Mouse (Mus musculus) CH12.LX (cell line): ENCODE measurements around the gene Yif1b. TPM values are rescaled to one million over a fixed set of nuclear protein-coding genes. Genes with fewer than 3 reads are reported as not detected.
A peak's percentile ranks its signal among the peaks of the same experiment; 100 is the strongest.

Experiments
- DNase-seq: peaks from one replicate; pipeline ENCODE4 v3.0.0-alpha.2; 2013; ENCODE audit errors: extremely low read depth
- H3K27ac ChIP-seq: 2 replicates; pipeline ENCODE4 v1.5.1; 2012; ENCODE audit warnings: low read depth, mild to moderate bottlenecking, control low read depth, moderate library complexity; ENCODE audit not compliant: insufficient read depth
- H3K27me3 ChIP-seq: replicated peaks from 2 replicates; pipeline ENCODE3; 2012; ENCODE audit warnings: inconsistent platforms
- H3K36me3 ChIP-seq, 2 experiments: replicated peaks in 1 of 2; 2 replicates each; pipeline versions ENCODE3 to v1.6.1; 2012; ENCODE audit warnings: inconsistent platforms in 1 of 2, low read length in 1 of 2, mild to moderate bottlenecking in 1 of 2, mixed read lengths in 1 of 2, moderate library complexity in 1 of 2; ENCODE audit not compliant: control insufficient read depth in 1 of 2, insufficient read depth in 1 of 2
- H3K4me1 ChIP-seq, 2 experiments: 2 replicates each; pipeline ENCODE4 v1.6.1; 2012; ENCODE audit warnings: inconsistent platforms in 1 of 2, moderate library complexity in 1 of 2; ENCODE audit not compliant: insufficient read depth in 2 of 2, control insufficient read depth in 1 of 2
- H3K4me2 ChIP-seq: 2 replicates; pipeline ENCODE4 v1.6.1; 2012; ENCODE audit warnings: low read depth, mild to moderate bottlenecking, control low read depth; ENCODE audit not compliant: poor library complexity, insufficient read depth, severe bottlenecking
- H3K4me3 ChIP-seq, 3 experiments: fragments of 150-350 bp in 1 of 3; sonication (generic) in 1 of 3; replicated peaks in 1 of 3; 2 replicates each; pipeline versions ENCODE3 to v1.5.1; 2011 to 2012; ENCODE audit warnings: low read depth in 2 of 3, low read length in 2 of 3, mild to moderate bottlenecking in 2 of 3, moderate library complexity in 2 of 3, control low read depth in 1 of 3, improper control_type of control experiment in 1 of 3, inconsistent platforms in 1 of 3, mixed read lengths in 1 of 3; ENCODE audit not compliant: poor library complexity in 1 of 3
- H3K79me2 ChIP-seq: replicated peaks from 2 replicates; pipeline ENCODE4 v1.6.1; 2012; ENCODE audit warnings: mild to moderate bottlenecking, moderate library complexity; ENCODE audit not compliant: control insufficient read depth, poor library complexity, insufficient read depth, severe bottlenecking; ENCODE audit errors: extremely low read depth
- H3K9ac ChIP-seq: 2 replicates; pipeline ENCODE4 v1.6.1; 2012; ENCODE audit warnings: low read depth, mild to moderate bottlenecking, control low read depth, moderate library complexity; ENCODE audit not compliant: insufficient read depth
- H3K9me3 ChIP-seq: replicated peaks from 2 replicates; pipeline ENCODE3; 2012; ENCODE audit warnings: low read length, inconsistent platforms, mixed read lengths
- BHLHE40 ChIP-seq: IDR thresholded peaks from 2 replicates; pipeline ENCODE4 v1.6.1; 2011; ENCODE audit warnings: mild to moderate bottlenecking, low read depth, low read length, improper control_type of control experiment
- CTCF ChIP-seq, 2 experiments: IDR thresholded peaks in 1 of 2; conservative IDR thresholded peaks in 1 of 2; 2 replicates each; pipeline ENCODE4 v1.5.1; 2011 to 2012; ENCODE audit warnings: low read depth in 2 of 2, low read length in 2 of 2, improper control_type of control experiment in 1 of 2, inconsistent platforms in 1 of 2, mild to moderate bottlenecking in 1 of 2, moderate library complexity in 1 of 2
- E2F4 ChIP-seq: IDR thresholded peaks from 2 replicates; pipeline ENCODE4 v1.6.1; 2011; ENCODE audit warnings: low read depth, low read length, improper control_type of control experiment; ENCODE audit not compliant: insufficient replicate concordance
- ELF1 ChIP-seq: IDR thresholded peaks from 2 replicates; pipeline ENCODE4 v1.6.1; 2014; ENCODE audit warnings: low read depth, mild to moderate bottlenecking, inconsistent platforms, low read length, improper control_type of control experiment
- EP300 ChIP-seq: IDR thresholded peaks from 2 replicates; pipeline ENCODE4 v1.6.1; 2011; ENCODE audit warnings: low read length, improper control_type of control experiment
- ETS1 ChIP-seq: conservative IDR thresholded peaks from 2 replicates; pipeline ENCODE4 v1.6.1; 2012; ENCODE audit warnings: low read depth, mild to moderate bottlenecking, inconsistent platforms, low read length, improper control_type of control experiment, moderate library complexity
- HCFC1 ChIP-seq: IDR thresholded peaks from 2 replicates; pipeline ENCODE4 v1.6.1; 2012; ENCODE audit warnings: low read depth, mild to moderate bottlenecking, inconsistent platforms, low read length, improper control_type of control experiment
- KAT2A ChIP-seq: IDR thresholded peaks from 2 replicates; pipeline ENCODE4 v1.6.1; 2012; ENCODE audit warnings: low read length, improper control_type of control experiment, inconsistent platforms; ENCODE audit not compliant: insufficient replicate concordance
- MAX ChIP-seq: IDR thresholded peaks from 2 replicates; pipeline ENCODE4 v1.6.1; 2011; ENCODE audit warnings: low read length, improper control_type of control experiment
- NRF1 ChIP-seq: IDR thresholded peaks from 2 replicates; pipeline ENCODE4 v1.6.1; 2014; ENCODE audit warnings: low read depth, mild to moderate bottlenecking, inconsistent platforms, low read length, improper control_type of control experiment, moderate library complexity
- RAD21 ChIP-seq: IDR thresholded peaks from 2 replicates; pipeline ENCODE4 v1.6.1; 2011; ENCODE audit warnings: low read depth, mild to moderate bottlenecking, low read length, improper control_type of control experiment, moderate library complexity
- RCOR1 ChIP-seq: conservative IDR thresholded peaks from 2 replicates; pipeline ENCODE4 v1.6.1; 2012; ENCODE audit warnings: low read depth, mild to moderate bottlenecking, inconsistent platforms, low read length, improper control_type of control experiment
- SMC3 ChIP-seq: IDR thresholded peaks from 2 replicates; pipeline ENCODE4 v1.6.1; 2011; ENCODE audit warnings: low read depth, low read length, improper control_type of control experiment
- TBP ChIP-seq: conservative IDR thresholded peaks from 2 replicates; pipeline ENCODE4 v1.6.1; 2011; ENCODE audit warnings: low read depth, low read length, improper control_type of control experiment
- ZC3H11A ChIP-seq: IDR thresholded peaks from 2 replicates; pipeline ENCODE4 v1.6.1; 2012; ENCODE audit warnings: low read depth, mild to moderate bottlenecking, inconsistent platforms, low read length, improper control_type of control experiment
- ZKSCAN1 ChIP-seq: IDR thresholded peaks from 2 replicates; pipeline ENCODE4 v1.6.1; 2012; ENCODE audit warnings: low read depth, inconsistent platforms, low read length, improper control_type of control experiment, borderline replicate concordance
- dilution Hi-C: fragments of 300-500 bp; cut with MboI; formaldehyde crosslinking; loops from 2 replicates; pipeline ENCODE4 v1.14.3; 2020; ENCODE audit warnings: low sequenced_read_pairs; ENCODE audit not compliant: extremely low pct_unique_long_range_greater_than_20kb, extremely low pct_ligation_motif_present
- in situ Hi-C: fragments of 300-500 bp; cut with MboI; formaldehyde crosslinking; loops from 3 replicates; pipeline ENCODE4 v1.14.3; 2019; ENCODE audit warnings: low sequenced_read_pairs, low pct_ligation_motif_present, low pct_unique_long_range_greater_than_20kb, mixed read lengths
- polyA plus RNA-seq: library from polyadenylated mRNA; unstranded; fragments of >175 nt; gene quantifications from 2 replicates; pipeline ENCODE4 v1.2.1, GENCODE M21; 2012; ENCODE audit warnings: low read depth; ENCODE audit not compliant: insufficient read length
- total RNA-seq, 2 experiments: library from RNA; depleted of rRNA; stranded (reverse); fragments of 300-350 nt in 1 of 2; fragments of >200 nt in 1 of 2; gene quantifications; 2 replicates each; pipeline ENCODE4 v1.2.3; 2012 to 2014

Yif1b gene
- total and polyA plus RNA-seq, 3 experiments: 63.0 to 99.4 (median 69.4) TPM

- in situ Hi-C loops (no loop called here), dilution Hi-C loops (no loop called here)
- Histone ChIP-seq H3K27me3 (peaks cover 42% of the 10 kb centered on the region), H3K36me3 (no peaks in the 10 kb centered on the region), H3K9me3 (peaks cover 3% of the 10 kb centered on the region), H3K9ac (no peak overlapping the region), H3K27ac (no peak overlapping the region), H3K4me3 (peak overlapping the region in 1 of 3 experiments; percentile 65), H3K4me2 (peak overlapping the region; percentile 80), H3K79me2 (no peaks in the 10 kb centered on the region), H3K4me1 (peaks cover 0 to 4% of the 10 kb centered on the region in 2 experiments; a peak in 2 of 4 replicates)
- no peak for DNase-seq
- no peak for TF ChIP-seq CTCF (conservative IDR thresholded peaks at IDR 0.05 in 1 of 2, IDR thresholded peaks at IDR 0.05 in 1 of 2; ENCODE audit: low read depth in 2 of 2, low read length in 2 of 2)
- TF ChIP-seq RCOR1: no peak
- TF ChIP-seq E2F4: no peak
- TF ChIP-seq RAD21: no peak
- no peak for TF ChIP-seq TBP
- no peak for TF ChIP-seq KAT2A
- TF ChIP-seq EP300: no peak
- TF ChIP-seq HCFC1: no peak
- no peak for TF ChIP-seq ETS1
- TF ChIP-seq SMC3: no peak
- TF ChIP-seq ELF1: no peak
- TF ChIP-seq BHLHE40: no peak
- no peak for TF ChIP-seq NRF1
Measured at GRCm38 (mm10) chr7:29282074-29282554, 44.0 kb downstream of the Yif1b start.

GRCm38 (mm10) chr7:29283876-29284275 is 45.7 kb downstream of the Yif1b start:
- H3K27me3 ChIP-seq: peaks cover 49% of the 10 kb centered on the region
- no peaks in the 10 kb centered on the region for H3K79me2 ChIP-seq
- H3K4me2 ChIP-seq: no peak overlapping the region
- no peak overlapping the region for H3K27ac ChIP-seq
- peaks cover 0 to 4% of the 10 kb centered on the region in 2 experiments; a peak in 2 of 4 replicates for H3K4me1 ChIP-seq
- no peak for TF ChIP-seq MAX
- TF ChIP-seq EP300: no peak
- dilution Hi-C loops: no loop called here
- in situ Hi-C loops: no loop called here
- DNase-seq: no peak
- H3K36me3 ChIP-seq: no peaks in the 10 kb centered on the region
- peaks cover 3% of the 10 kb centered on the region for H3K9me3 ChIP-seq
- H3K9ac ChIP-seq: no peak overlapping the region
- H3K4me3 ChIP-seq: no peak overlapping the region

GRCm38 (mm10) chr7:29284523-29284922 is 46.4 kb downstream of the Yif1b start:
- peaks cover 3 to 4% of the 10 kb centered on the region in 2 experiments; a peak in 3 of 4 replicates for H3K4me1 ChIP-seq
- no peak for DNase-seq
- H3K4me3 ChIP-seq: no peak overlapping the region
- dilution Hi-C loops: no loop called here
- H3K4me2 ChIP-seq: no peak overlapping the region
- in situ Hi-C loops: no loop called here
- H3K9ac ChIP-seq: no peak overlapping the region
- peaks cover 48% of the 10 kb centered on the region for H3K27me3 ChIP-seq
- no peak overlapping the region for H3K27ac ChIP-seq
- H3K9me3 ChIP-seq: peaks cover 3% of the 10 kb centered on the region
- no peaks in the 10 kb centered on the region for H3K79me2 ChIP-seq
- no peak for TF ChIP-seq ZC3H11A
- TF ChIP-seq ZKSCAN1: no peak
- no peaks in the 10 kb centered on the region for H3K36me3 ChIP-seq
